Mouse (Mus musculus) brain, embryonic 14.5 days (tissue): ENCODE results near the gene Ociad1.

Source experiments
- CTCF ChIP-seq: fragments of 200-500 bp; IDR thresholded peaks from 2 replicates; pipeline ENCODE4 v1.5.1; 2012; ENCODE audit warnings: inconsistent platforms, mild to moderate bottlenecking, moderate library complexity, borderline replicate concordance; ENCODE audit not compliant: insufficient read depth, insufficient read length; ENCODE audit errors: extremely low read depth
- POLR2A ChIP-seq: fragments of 200-500 bp; IDR thresholded peaks from 2 replicates; pipeline ENCODE4 v1.6.1; 2012; ENCODE audit warnings: mild to moderate bottlenecking, inconsistent platforms, borderline replicate concordance; ENCODE audit not compliant: poor library complexity, insufficient read depth, insufficient read length, severe bottlenecking; ENCODE audit errors: extremely low read depth

DNA sequence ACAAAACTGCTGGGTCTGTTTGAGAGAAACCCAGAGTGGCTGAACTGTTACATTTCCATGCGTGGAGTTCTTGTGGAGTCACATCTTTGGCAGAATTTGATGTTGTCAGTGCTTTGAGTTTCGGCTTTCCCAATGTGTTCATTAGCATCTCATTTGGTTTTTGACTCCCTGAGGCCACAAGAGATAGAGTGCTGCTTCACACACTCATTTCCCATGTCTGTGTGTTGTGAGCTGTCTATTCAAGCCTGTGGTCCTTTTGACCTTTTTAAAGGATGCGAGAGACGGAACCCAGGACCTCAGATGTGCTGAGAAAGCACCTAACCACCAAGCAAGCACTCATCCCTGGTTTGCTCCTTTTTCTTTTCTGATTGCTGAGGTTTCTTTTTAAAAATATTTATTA, 52.7 kb downstream of the Ociad1 start:
- no peak for TF ChIP-seq POLR2A
- no peak for TF ChIP-seq CTCF
